Mouse (Mus musculus) olfactory bulb, adult 2 months (tissue): Measurements from ENCODE around the gene Fry.

Experiments used
- CTCF ChIP-seq: fragments of 200-500 bp; IDR thresholded peaks from 2 replicates; pipeline ENCODE4 v1.5.1; 2012; ENCODE audit warnings: low read depth, mild to moderate bottlenecking, low read length, moderate library complexity; ENCODE audit not compliant: insufficient read depth
- POLR2A ChIP-seq: fragments of 200-500 bp; IDR thresholded peaks from 2 replicates; pipeline ENCODE4 v1.6.1; 2012; ENCODE audit warnings: mild to moderate bottlenecking, low read depth, low read length, moderate library complexity; ENCODE audit not compliant: insufficient read depth

GRCm38 (mm10) chr5:150149725-150150124 is 31.3 kb downstream of the Fry start:
- TF ChIP-seq CTCF, result no peak
- no peak for TF ChIP-seq POLR2A
